Comparison of ENCODE assay signal across 8 mouse cellular contexts in the genomic region with DNA sequence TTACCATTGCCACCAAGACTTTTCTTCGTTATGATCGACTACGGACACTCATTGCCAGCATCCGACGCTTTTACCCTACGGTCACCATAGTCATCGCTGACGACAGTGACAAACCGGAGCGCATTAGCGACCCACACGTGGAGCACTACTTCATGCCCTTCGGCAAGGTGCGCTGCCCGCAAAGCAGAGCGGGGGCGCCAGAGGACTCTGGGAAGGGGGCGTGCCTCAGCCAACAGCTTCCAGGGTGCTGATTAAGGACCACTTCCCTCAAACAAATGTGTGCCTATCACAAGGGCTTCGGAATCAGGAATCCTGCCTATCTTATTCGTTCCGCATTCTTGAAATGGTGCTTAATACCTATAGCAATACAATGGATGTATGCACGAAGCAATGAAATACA. TPM values are rescaled to one million over a fixed set of nuclear protein-coding genes. Genes with fewer than 3 reads are reported as not detected.
A peak's percentile ranks its signal among the peaks of the same experiment; 100 is the strongest.
DNase-seq lines count a peak whose midpoint lies in the region; ATAC-seq and TF ChIP-seq lines count a peak whose summit lies in the region.

No protein-coding gene starts in this region.

- WGBS in kidney, embryonic 16.5 days = 4% methylated on average over 22 of the region's 22 CpGs
- 6% methylated on average over 22 of the region's 22 CpGs for WGBS in hindbrain, postnatal 0 days
- 2% methylated on average over 22 of the region's 22 CpGs for WGBS in midbrain, embryonic 13.5 days

- peak overlapping the region; percentile 7; the same call in 1 of the 2 replicates for H3K9ac ChIP-seq in kidney, embryonic 16.5 days (replicated peaks; ENCODE audit: low read length)
- H3K9ac ChIP-seq in ES-E14 (ENCODE audit: insufficient read depth, low read depth, low read length, poor library complexity, severe bottlenecking) = peak overlapping the region; percentile 65
- H3K9ac ChIP-seq in hindbrain, postnatal 0 days (replicated peaks; ENCODE audit: low read length) = no peak overlapping the region
- H3K9ac ChIP-seq in midbrain, embryonic 13.5 days (replicated peaks) = no peak overlapping the region

- peak; percentile 61 for TF ChIP-seq CTCF in hindbrain, postnatal 0 days (IDR thresholded peaks at IDR 0.05; ENCODE audit: low read depth)

- no peaks in the 10 kb centered on the region for H3K9me3 ChIP-seq in kidney, embryonic 16.5 days (ENCODE audit: low read length)
- no peaks in the 10 kb centered on the region for H3K9me3 ChIP-seq in ES-E14 (ENCODE audit: control insufficient read depth, insufficient read depth, low read depth, low read length)
- H3K9me3 ChIP-seq in hindbrain, postnatal 0 days (ENCODE audit: low read length) = no peaks in the 10 kb centered on the region
- no peaks in the 10 kb centered on the region for H3K9me3 ChIP-seq in midbrain, embryonic 13.5 days

- no peaks in the 10 kb centered on the region for H3K36me3 ChIP-seq in kidney, embryonic 16.5 days (ENCODE audit: insufficient read depth, low read length)
- H3K36me3 ChIP-seq in ES-E14 (ENCODE audit: control insufficient read depth, insufficient read depth, low read length, poor library complexity, severe bottlenecking) = no peaks in the 10 kb centered on the region
- H3K36me3 ChIP-seq in hindbrain, postnatal 0 days (ENCODE audit: insufficient read depth, low read length) = peaks cover 5% of the 10 kb centered on the region; the same call in 1 of the 2 replicates
- H3K36me3 ChIP-seq in midbrain, embryonic 13.5 days = peaks cover 18% of the 10 kb centered on the region

- no peak for DNase-seq in kidney, postnatal 14 days
- DNase-seq in ES-E14 (ENCODE audit: low read depth, low spot score) = peak; percentile 48
- peak; percentile 65 for DNase-seq in embryo, embryonic 9.5 days (ENCODE audit: extremely low spot score)
- peak; percentile 71 for DNase-seq in hindbrain, postnatal 0 days (ENCODE audit: low spot score)
- DNase-seq in gastrocnemius, postnatal 4 days (ENCODE audit: low spot score in 2 of 2) = no peak

- H3K4me1 ChIP-seq in kidney, embryonic 16.5 days (ENCODE audit: insufficient read depth, low read length) = peaks cover 19% of the 10 kb centered on the region
- peaks cover 3 to 8% of the 10 kb centered on the region in 2 experiments; a peak in 2 of 4 replicates for H3K4me1 ChIP-seq in ES-E14 (ENCODE audit: control insufficient read depth in 2 of 2, insufficient read depth in 2 of 2, low read length in 2 of 2, poor library complexity in 1 of 2)
- 0 out of 2 replicates have a peak, but pooled peaks cover 7% of the 10 kb centered on the region for H3K4me1 ChIP-seq in hindbrain, postnatal 0 days (ENCODE audit: insufficient read depth, low read length)
- peaks cover 40% of the 10 kb centered on the region for H3K4me1 ChIP-seq in midbrain, embryonic 13.5 days (replicated peaks)

- no peak for ATAC-seq in kidney, embryonic 16.5 days (ENCODE audit: low FRiP score, low TSS enrichment)
- ATAC-seq in hindbrain, postnatal 0 days = no peak
- no peak for ATAC-seq in midbrain, embryonic 13.5 days
- ATAC-seq in activated CD4-positive, CD25-positive, alpha-beta regulatory T cell, adult 4 months = no peak

- in situ Hi-C loops in ES-E14 (cut with MboI; ENCODE audit: low sequenced_read_pairs in 2 of 2, unreplicated experiment in 2 of 2) = no loop called here

- H3K27ac ChIP-seq in kidney, embryonic 16.5 days (ENCODE audit: low read length) = no peak overlapping the region
- no peak overlapping the region for H3K27ac ChIP-seq in ES-E14 (ENCODE audit: insufficient read depth, low read depth, low read length, poor library complexity, severe bottlenecking)
- no peak overlapping the region for H3K27ac ChIP-seq in hindbrain, postnatal 0 days
- no peak overlapping the region for H3K27ac ChIP-seq in midbrain, embryonic 13.5 days

- peaks cover 59% of the 10 kb centered on the region for H3K27me3 ChIP-seq in kidney, embryonic 16.5 days (ENCODE audit: insufficient read depth, low read length)
- no peaks in the 10 kb centered on the region for H3K27me3 ChIP-seq in hindbrain, postnatal 0 days (ENCODE audit: insufficient read depth, low read length)
- H3K27me3 ChIP-seq in midbrain, embryonic 13.5 days = peaks cover 73% of the 10 kb centered on the region

- peak overlapping the region; percentile 49 for H3K4me3 ChIP-seq in kidney, embryonic 16.5 days (ENCODE audit: low read length)
- peak overlapping the region; percentile 78 to 83 for H3K4me3 ChIP-seq in ES-E14 (ENCODE audit: insufficient read depth in 1 of 2, low read depth in 1 of 2, low read length in 2 of 2, poor library complexity in 1 of 2, severe bottlenecking in 1 of 2)
- no peak overlapping the region for H3K4me3 ChIP-seq in hindbrain, postnatal 0 days (ENCODE audit: low read length)
- H3K4me3 ChIP-seq in midbrain, embryonic 13.5 days (replicated peaks) = peak overlapping the region; percentile 26

- peak overlapping the region; percentile 74 for H3K4me2 ChIP-seq in kidney, embryonic 16.5 days (replicated peaks; ENCODE audit: low read depth, low read length)
- peak overlapping the region; percentile 51 for H3K4me2 ChIP-seq in hindbrain, postnatal 0 days (ENCODE audit: low read depth, low read length)
- peak overlapping the region; percentile 53 for H3K4me2 ChIP-seq in midbrain, embryonic 13.5 days (replicated peaks)

TF ChIP-seq in ES-E14, 5 proteins besides CTCF, POLR2A, EP300 and RAD21:
- TF ChIP-seq ZC3H11A (IDR thresholded peaks at IDR 0.05; ENCODE audit: borderline replicate concordance, low read depth, low read length) (no peak), MAFK (IDR thresholded peaks at IDR 0.05; ENCODE audit: insufficient read depth, low read depth, low read length) (no peak), HCFC1 (IDR thresholded peaks at IDR 0.05; ENCODE audit: borderline replicate concordance, insufficient read depth, low read length) (no peak), ZNF384 (IDR thresholded peaks at IDR 0.05; ENCODE audit: low read depth, low read length) (no peak), CHD2 (IDR thresholded peaks at IDR 0.05; ENCODE audit: low read depth, low read length) (no peak)

RNA-seq across cellular contexts. Expression of gene B4galnt1, which starts 5.0 kb away (rescaled TPM):
- polyA plus RNA-seq in kidney, embryonic 16.5 days (2015; fragmentation: Nextera tagmentation; extraction: Ambion mirVana) = 7.2 and 10.1 TPM in 2 replicates
- 4.5 and 8.6 TPM in 2 replicates for total RNA-seq in ES-E14 (2012; rRNA removed)
- total RNA-seq in hindbrain, postnatal 0 days (2014; rRNA removed) = 111 and 112 TPM in 2 replicates
- polyA plus RNA-seq in hindbrain, postnatal 0 days (2015; fragmentation: Nextera tagmentation; extraction: Ambion mirVana) = 56.7 and 65.3 TPM in 2 replicates
- 28.8 and 30.2 TPM in 2 replicates for polyA plus RNA-seq in midbrain, embryonic 13.5 days (2015; fragmentation: Nextera tagmentation; extraction: Ambion mirVana)
- 1 to 10 TPM; 3.4 to 3.6 TPM for total RNA-seq in gastrocnemius, postnatal 4 days (2021)
- 100 to 1,000 TPM; 152 to 209 TPM for polyA plus RNA-seq in activated CD4-positive, CD25-positive, alpha-beta regulatory T cell, adult 4 months (2017; shearing (Covaris generic))

RNA-seq across cellular contexts. Expression of gene Slc26a10, which starts 10.4 kb away (rescaled TPM):
- polyA plus RNA-seq in kidney, embryonic 16.5 days (2015; fragmentation: Nextera tagmentation; extraction: Ambion mirVana) = 2.7 and 4.4 TPM in 2 replicates
- total RNA-seq in ES-E14 (2012; rRNA removed) = 7.4 and 12.2 TPM in 2 replicates
- 0.31 TPM in 1 of 2 replicates, not detected in the other for total RNA-seq in hindbrain, postnatal 0 days (2014; rRNA removed)
- 0.79 and 1.1 TPM in 2 replicates for polyA plus RNA-seq in hindbrain, postnatal 0 days (2015; fragmentation: Nextera tagmentation; extraction: Ambion mirVana)
- polyA plus RNA-seq in midbrain, embryonic 13.5 days (2015; fragmentation: Nextera tagmentation; extraction: Ambion mirVana) = 0.86 and 1.0 TPM in 2 replicates
- 1 to 10 TPM; 3.8 to 4.3 TPM for total RNA-seq in gastrocnemius, postnatal 4 days (2021)
- 1 to 10 TPM; 2.5 to 2.7 TPM for polyA plus RNA-seq in activated CD4-positive, CD25-positive, alpha-beta regulatory T cell, adult 4 months (2017; shearing (Covaris generic))

RNA-seq across cellular contexts. Expression of gene Arhgef25, which starts 19.9 kb away (rescaled TPM):
- 47.8 and 53.8 TPM in 2 replicates for polyA plus RNA-seq in kidney, embryonic 16.5 days (2015; fragmentation: Nextera tagmentation; extraction: Ambion mirVana)
- 39.2 and 87.7 TPM in 2 replicates for total RNA-seq in ES-E14 (2012; rRNA removed)
- total RNA-seq in hindbrain, postnatal 0 days (2014; rRNA removed) = 61.0 and 65.4 TPM in 2 replicates
- polyA plus RNA-seq in hindbrain, postnatal 0 days (2015; fragmentation: Nextera tagmentation; extraction: Ambion mirVana) = 20.3 and 21.6 TPM in 2 replicates
- polyA plus RNA-seq in midbrain, embryonic 13.5 days (2015; fragmentation: Nextera tagmentation; extraction: Ambion mirVana) = 20.2 and 24.5 TPM in 2 replicates
- 10 to 100 TPM; 40.4 to 43.0 TPM for total RNA-seq in gastrocnemius, postnatal 4 days (2021)
- polyA plus RNA-seq in activated CD4-positive, CD25-positive, alpha-beta regulatory T cell, adult 4 months (2017; shearing (Covaris generic)) = not detected

RNA-seq across cellular contexts. Expression of gene Dtx3, which starts 25.5 kb away (rescaled TPM):
- polyA plus RNA-seq in kidney, embryonic 16.5 days (2015; fragmentation: Nextera tagmentation; extraction: Ambion mirVana) = 115 and 125 TPM in 2 replicates
- total RNA-seq in ES-E14 (2012; rRNA removed) = 29.5 and 75.5 TPM in 2 replicates
- 233 and 240 TPM in 2 replicates for total RNA-seq in hindbrain, postnatal 0 days (2014; rRNA removed)
- 170 and 185 TPM in 2 replicates for polyA plus RNA-seq in hindbrain, postnatal 0 days (2015; fragmentation: Nextera tagmentation; extraction: Ambion mirVana)
- 195 and 234 TPM in 2 replicates for polyA plus RNA-seq in midbrain, embryonic 13.5 days (2015; fragmentation: Nextera tagmentation; extraction: Ambion mirVana)
- 10 to 100 TPM; 43.8 to 49.7 TPM for total RNA-seq in gastrocnemius, postnatal 4 days (2021)
- 10 to 100 TPM; 40.6 to 42.9 TPM for polyA plus RNA-seq in activated CD4-positive, CD25-positive, alpha-beta regulatory T cell, adult 4 months (2017; shearing (Covaris generic))

RNA-seq across cellular contexts. Expression of gene Pip4k2c, which starts 41.4 kb away (rescaled TPM):
- polyA plus RNA-seq in kidney, embryonic 16.5 days (2015; fragmentation: Nextera tagmentation; extraction: Ambion mirVana) = 50.9 and 52.2 TPM in 2 replicates
- 41.7 and 47.4 TPM in 2 replicates for total RNA-seq in ES-E14 (2012; rRNA removed)
- total RNA-seq in hindbrain, postnatal 0 days (2014; rRNA removed) = 18.3 and 22.8 TPM in 2 replicates
- 19.9 and 20.2 TPM in 2 replicates for polyA plus RNA-seq in hindbrain, postnatal 0 days (2015; fragmentation: Nextera tagmentation; extraction: Ambion mirVana)
- 16.9 and 17.3 TPM in 2 replicates for polyA plus RNA-seq in midbrain, embryonic 13.5 days (2015; fragmentation: Nextera tagmentation; extraction: Ambion mirVana)
- 10 to 100 TPM; 11.5 to 12.7 TPM for total RNA-seq in gastrocnemius, postnatal 4 days (2021)
- polyA plus RNA-seq in activated CD4-positive, CD25-positive, alpha-beta regulatory T cell, adult 4 months (2017; shearing (Covaris generic)) = 10 to 100 TPM; 24.2 to 27.8 TPM

Comparison
In these comparisons a context has a peak if more than half of its experiments do, and no peak if none do; other contexts are left out.
1. H3K9ac ChIP-seq: peak in kidney, embryonic 16.5 days (single experiment) and ES-E14 (single experiment); none in hindbrain, postnatal 0 days (single experiment) and midbrain, embryonic 13.5 days (single experiment).
2. DNase-seq: peak in ES-E14 (single experiment), embryo, embryonic 9.5 days (single experiment) and hindbrain, postnatal 0 days (single experiment); none in kidney, postnatal 14 days (single experiment) and gastrocnemius, postnatal 4 days (0 of 2).
3. RNA of gene Arhgef25, which starts 19.9 kb away (polyA plus RNA-seq): 47.8 to 53.8 TPM in kidney, embryonic 16.5 days, 20.2 to 24.5 TPM in midbrain, embryonic 13.5 days and 20.3 to 21.6 TPM in hindbrain, postnatal 0 days; not detected in activated CD4-positive, CD25-positive, alpha-beta regulatory T cell, adult 4 months; every median in the first group is over 10 times any median in the second.
4. Peak in every context shown above with its lines, with median percentiles within 50 percentile points of each other: H3K4me2 ChIP-seq.